Mouse (Mus musculus) CH12F3 (cell line): ENCODE results near the gene Tut4.

Experiments used
- in situ Hi-C: fragments of 300-500 bp; cut with MboI; formaldehyde crosslinking; loops from 2 replicates; pipeline ENCODE4 v1.14.3; 2020; ENCODE audit warnings: low sequenced_read_pairs

Gene Tut4

GRCm38 (mm10) chr4:108459231-108460155, at the start of gene Tut4:
Gene Tut4 (plus strand): TSS chr4:108459426.
- in situ Hi-C loops = no loop called here

- in situ Hi-C loops = no loop called here
Observed at GRCm38 (mm10) chr4:108424587-108424986, 34.6 kb upstream of the Tut4 start.

GRCm38 (mm10) chr4:108427719-108428340, 31.4 kb upstream of the Tut4 start:
- in situ Hi-C loops = no loop called here

- in situ Hi-C loops = no loop called here
Observed at GRCm38 (mm10) chr4:108428341-108428721, 30.9 kb upstream of the Tut4 start.

GRCm38 (mm10) chr4:108430656-108431560, 28.3 kb upstream of the Tut4 start:
- in situ Hi-C loops = no loop called here

GRCm38 (mm10) chr4:108431561-108431936, 27.7 kb upstream of the Tut4 start:
- in situ Hi-C loops = no loop called here

- in situ Hi-C loops = no loop called here
Observed at GRCm38 (mm10) chr4:108433341-108433740, 25.9 kb upstream of the Tut4 start.

GRCm38 (mm10) chr4:108434221-108434620, 25.0 kb upstream of the Tut4 start:
- in situ Hi-C loops = no loop called here

- in situ Hi-C loops = no loop called here
Observed at GRCm38 (mm10) chr4:108434781-108435180, 24.4 kb upstream of the Tut4 start.

GRCm38 (mm10) chr4:108435646-108436045, 23.6 kb upstream of the Tut4 start:
- in situ Hi-C loops = no loop called here

- in situ Hi-C loops = no loop called here
Observed at GRCm38 (mm10) chr4:108436225-108436624, 23.0 kb upstream of the Tut4 start.

- in situ Hi-C loops = no loop called here
Observed at GRCm38 (mm10) chr4:108438082-108438840, 21.0 kb upstream of the Tut4 start.

- in situ Hi-C loops = no loop called here
Observed at GRCm38 (mm10) chr4:108448091-108448490, 11.1 kb upstream of the Tut4 start.

- in situ Hi-C loops = no loop called here
Observed at GRCm38 (mm10) chr4:108456028-108456427, 3.2 kb upstream of the Tut4 start.

- in situ Hi-C loops = no loop called here
Observed at GRCm38 (mm10) chr4:108458201-108458741, 955 bp upstream of the Tut4 start.

- in situ Hi-C loops = no loop called here
Observed at GRCm38 (mm10) chr4:108460156-108460923, 1.1 kb downstream of the Tut4 start.

- in situ Hi-C loops = no loop called here
Observed at GRCm38 (mm10) chr4:108461262-108461903, 2.2 kb downstream of the Tut4 start.

- in situ Hi-C loops = no loop called here
Observed at GRCm38 (mm10) chr4:108473586-108473985, 14.4 kb downstream of the Tut4 start.

- in situ Hi-C loops = no loop called here
Observed at GRCm38 (mm10) chr4:108482776-108483175, 23.6 kb downstream of the Tut4 start.
